Mouse (Mus musculus): ENCODE measurements around the gene Peli2. TPM values are rescaled to one million over a fixed set of nuclear protein-coding genes. Genes with fewer than 3 reads are reported as not detected.

Gene Peli2
- polyA plus RNA-seq, 1 experiment from 2014 or later = 4.6 TPM

- WGBS = 85% methylated on average over 5 of the region's 5 CpGs
- ATAC-seq = no peak
These were observed 166.3 kb downstream of the Peli2 start for GRCm38 (mm10) chr14:48286949-48287348.

DNA sequence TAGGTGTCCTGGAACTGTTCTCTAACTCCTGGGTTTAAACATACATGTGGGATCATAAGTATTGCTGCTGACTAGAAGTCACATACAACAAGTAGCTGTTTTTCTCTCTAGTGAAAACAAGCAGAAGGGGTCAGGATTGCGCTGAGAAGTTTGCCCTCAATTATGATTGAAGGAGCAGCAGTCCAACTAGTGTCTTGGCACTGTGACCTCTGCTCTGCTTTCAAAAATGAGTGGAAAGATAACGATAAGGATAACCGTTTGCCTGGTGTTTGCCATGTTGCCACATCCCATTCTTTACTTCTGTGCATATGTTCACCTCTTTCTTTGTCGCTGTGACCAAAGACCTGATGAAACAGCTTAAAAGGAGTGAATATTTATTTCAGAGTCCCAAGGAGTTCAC, 167.0 kb downstream of the Peli2 start:
- Histone ChIP-seq H3K27me3 (ENCODE audit: control insufficient read depth, insufficient read depth, low read depth, low read length) (no peaks in the 10 kb centered on the region), H3K4me2 (ENCODE audit: low read length) (no peak overlapping the region), H3K9me3 (replicated peaks; ENCODE audit: control insufficient read depth, low read length, poor library complexity, severe bottlenecking) (no peaks in the 10 kb centered on the region), H3K4me1 (ENCODE audit: control insufficient read depth, insufficient read depth, low read length) (no peaks in the 10 kb centered on the region), H3K36me3 (ENCODE audit: control insufficient read depth, insufficient read depth, low read length) (no peaks in the 10 kb centered on the region), H3K27ac (ENCODE audit: low read length) (no peak overlapping the region), H3K4me3 (ENCODE audit: low read depth, low read length) (no peak overlapping the region), H3K9ac (ENCODE audit: low read depth, low read length) (no peak overlapping the region)
- WGBS = 86% methylated on average over 4 of the region's 4 CpGs
- ATAC-seq = no peak

More at GRCm38 (mm10) chr14:48286949-48287348, 166.3 kb downstream of the Peli2 start:
- Histone ChIP-seq H3K4me2 (ENCODE audit: low read length) (no peak overlapping the region), H3K9ac (ENCODE audit: low read depth, low read length) (no peak overlapping the region), H3K27me3 (ENCODE audit: control insufficient read depth, insufficient read depth, low read depth, low read length) (no peaks in the 10 kb centered on the region), H3K4me1 (ENCODE audit: control insufficient read depth, insufficient read depth, low read length) (no peaks in the 10 kb centered on the region), H3K27ac (ENCODE audit: low read length) (no peak overlapping the region), H3K9me3 (replicated peaks; ENCODE audit: control insufficient read depth, low read length, poor library complexity, severe bottlenecking) (no peaks in the 10 kb centered on the region), H3K36me3 (ENCODE audit: control insufficient read depth, insufficient read depth, low read length) (no peaks in the 10 kb centered on the region), H3K4me3 (ENCODE audit: low read depth, low read length) (no peak overlapping the region)

DNA sequence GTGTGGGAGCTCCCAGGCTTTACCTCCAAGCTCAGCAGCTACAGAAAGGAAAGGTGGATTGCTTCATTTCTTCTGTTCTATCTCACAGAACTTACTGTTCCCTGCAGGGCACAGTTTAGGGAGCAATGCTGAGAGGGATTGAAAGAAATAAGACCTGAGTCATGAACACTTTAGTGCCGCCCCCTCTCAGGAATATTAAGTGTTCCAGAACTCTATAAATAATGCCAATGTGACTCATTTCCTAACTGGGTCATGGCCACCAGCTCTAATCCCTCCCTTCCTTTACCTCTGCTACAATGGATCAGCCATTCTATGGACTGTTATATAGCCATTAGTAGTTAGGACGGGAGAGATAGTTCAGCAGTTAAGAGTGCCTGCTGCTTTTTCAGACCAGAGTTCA, 168.0 kb downstream of the Peli2 start:
- Histone ChIP-seq H3K27me3 (ENCODE audit: control insufficient read depth, insufficient read depth, low read depth, low read length) (no peaks in the 10 kb centered on the region), H3K4me1 (ENCODE audit: control insufficient read depth, insufficient read depth, low read length) (no peaks in the 10 kb centered on the region), H3K36me3 (ENCODE audit: control insufficient read depth, insufficient read depth, low read length) (no peaks in the 10 kb centered on the region), H3K4me3 (ENCODE audit: low read depth, low read length) (no peak overlapping the region), H3K9me3 (replicated peaks; ENCODE audit: control insufficient read depth, low read length, poor library complexity, severe bottlenecking) (no peaks in the 10 kb centered on the region), H3K27ac (ENCODE audit: low read length) (no peak overlapping the region), H3K4me2 (ENCODE audit: low read length) (no peak overlapping the region), H3K9ac (ENCODE audit: low read depth, low read length) (no peak overlapping the region)
- 83% methylated on average over 2 of the region's 2 CpGs for WGBS
- no peak for ATAC-seq

GRCm38 (mm10) chr14:48289602-48290599, 169.3 kb downstream of the Peli2 start:
- Histone ChIP-seq H3K4me2 (ENCODE audit: low read length) (no peak overlapping the region), H3K4me3 (ENCODE audit: low read depth, low read length) (no peak overlapping the region), H3K4me1 (ENCODE audit: control insufficient read depth, insufficient read depth, low read length) (no peaks in the 10 kb centered on the region), H3K36me3 (ENCODE audit: control insufficient read depth, insufficient read depth, low read length) (no peaks in the 10 kb centered on the region), H3K9me3 (replicated peaks; ENCODE audit: control insufficient read depth, low read length, poor library complexity, severe bottlenecking) (no peaks in the 10 kb centered on the region), H3K9ac (ENCODE audit: low read depth, low read length) (no peak overlapping the region), H3K27ac (ENCODE audit: low read length) (no peak overlapping the region), H3K27me3 (ENCODE audit: control insufficient read depth, insufficient read depth, low read depth, low read length) (no peaks in the 10 kb centered on the region)
- ATAC-seq = no peak
- WGBS = 78% methylated on average over 10 of the region's 10 CpGs

DNA sequence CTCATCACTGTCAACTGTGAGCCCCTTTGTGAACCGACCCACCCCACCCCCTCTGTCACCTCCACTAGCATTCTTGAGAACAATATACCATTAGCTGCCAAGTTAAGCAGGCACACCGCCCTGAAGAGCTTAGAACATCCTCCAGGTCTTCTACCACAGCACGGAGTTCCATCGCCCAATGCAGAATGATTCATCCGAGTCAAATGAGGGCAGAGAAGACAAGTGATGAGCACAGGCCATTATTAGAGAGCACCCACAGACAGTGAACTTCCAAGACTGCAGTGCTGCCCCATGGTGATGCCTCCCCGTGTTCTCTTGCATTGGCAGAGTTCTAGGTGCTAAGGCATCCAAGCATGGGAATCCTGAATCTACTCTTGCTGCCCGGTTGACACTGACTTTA, 172.9 kb downstream of the Peli2 start:
- no peak overlapping the region for H3K4me2 ChIP-seq (ENCODE audit: low read length)
- no peaks in the 10 kb centered on the region for H3K36me3 ChIP-seq (ENCODE audit: control insufficient read depth, insufficient read depth, low read length)
- H3K4me1 ChIP-seq (ENCODE audit: control insufficient read depth, insufficient read depth, low read length) = 0 out of 2 replicates have a peak, but pooled peaks cover 6% of the 10 kb centered on the region
- no peaks in the 10 kb centered on the region for H3K9me3 ChIP-seq (replicated peaks; ENCODE audit: control insufficient read depth, low read length, poor library complexity, severe bottlenecking)
- H3K27ac ChIP-seq (ENCODE audit: low read length) = no peak overlapping the region
- 89% methylated on average over 7 of the region's 7 CpGs for WGBS
- no peak overlapping the region for H3K4me3 ChIP-seq (ENCODE audit: low read depth, low read length)
- no peak overlapping the region for H3K9ac ChIP-seq (ENCODE audit: low read depth, low read length)
- ATAC-seq = no peak
- H3K27me3 ChIP-seq (ENCODE audit: control insufficient read depth, insufficient read depth, low read depth, low read length) = no peaks in the 10 kb centered on the region

DNA sequence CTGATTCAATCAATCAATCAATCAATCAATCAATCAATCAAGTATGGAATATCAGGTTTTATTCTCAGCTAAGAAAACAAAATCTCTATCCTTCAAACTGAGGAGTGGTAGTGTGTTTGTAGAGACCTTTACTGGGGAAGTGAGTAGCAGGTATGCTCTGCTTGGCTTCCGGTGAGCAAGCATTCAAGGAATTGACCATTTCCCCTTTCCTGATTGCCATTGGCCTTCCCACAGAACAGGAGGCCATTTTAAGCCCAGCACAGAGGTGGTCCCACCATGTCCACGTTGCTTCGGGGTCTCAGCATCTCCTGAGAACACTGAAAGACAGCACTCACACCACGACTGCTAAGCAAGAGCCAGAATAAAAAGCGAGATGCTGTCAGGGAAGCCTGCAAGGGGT, 174.8 kb downstream of the Peli2 start:
- Histone ChIP-seq H3K4me1 (ENCODE audit: control insufficient read depth, insufficient read depth, low read length) (0 out of 2 replicates have a peak, but pooled peaks cover 6% of the 10 kb centered on the region), H3K36me3 (ENCODE audit: control insufficient read depth, insufficient read depth, low read length) (no peaks in the 10 kb centered on the region), H3K27me3 (ENCODE audit: control insufficient read depth, insufficient read depth, low read depth, low read length) (no peaks in the 10 kb centered on the region), H3K27ac (ENCODE audit: low read length) (no peak overlapping the region), H3K9me3 (replicated peaks; ENCODE audit: control insufficient read depth, low read length, poor library complexity, severe bottlenecking) (no peaks in the 10 kb centered on the region), H3K4me2 (ENCODE audit: low read length) (no peak overlapping the region), H3K9ac (ENCODE audit: low read depth, low read length) (no peak overlapping the region), H3K4me3 (ENCODE audit: low read depth, low read length) (no peak overlapping the region)
- no peak for ATAC-seq
- 66% methylated on average over 5 of the region's 5 CpGs for WGBS

DNA sequence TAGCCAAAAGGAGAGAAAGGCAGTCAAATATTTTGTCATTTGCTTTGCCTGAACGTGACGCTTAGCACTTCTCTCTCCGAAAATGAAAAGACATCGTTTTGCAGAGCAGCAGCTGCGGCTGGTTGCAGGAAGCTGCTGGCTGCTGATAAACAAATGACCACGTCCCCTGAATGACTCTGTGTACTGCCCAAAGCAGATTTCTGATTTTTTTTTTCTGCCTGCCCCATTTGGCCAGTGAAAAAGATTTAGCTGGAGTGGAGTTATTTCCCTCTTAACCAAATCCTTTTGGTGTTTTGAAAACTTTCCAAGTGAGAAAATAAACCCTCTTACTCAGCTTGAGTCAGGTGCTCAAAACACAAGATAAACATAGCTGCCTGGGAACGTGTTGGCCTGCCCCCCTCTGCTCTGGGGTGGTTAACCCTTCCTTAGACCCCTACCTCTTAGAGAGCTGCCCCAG, 175.2 kb downstream of the Peli2 start:
- Histone ChIP-seq H3K4me1 (ENCODE audit: control insufficient read depth, insufficient read depth, low read length) (0 out of 2 replicates have a peak, but pooled peaks cover 6% of the 10 kb centered on the region), H3K27ac (ENCODE audit: low read length) (no peak overlapping the region), H3K4me2 (ENCODE audit: low read length) (no peak overlapping the region), H3K9me3 (replicated peaks; ENCODE audit: control insufficient read depth, low read length, poor library complexity, severe bottlenecking) (no peaks in the 10 kb centered on the region), H3K27me3 (ENCODE audit: control insufficient read depth, insufficient read depth, low read depth, low read length) (no peaks in the 10 kb centered on the region), H3K4me3 (ENCODE audit: low read depth, low read length) (no peak overlapping the region), H3K9ac (ENCODE audit: low read depth, low read length) (no peak overlapping the region), H3K36me3 (ENCODE audit: control insufficient read depth, insufficient read depth, low read length) (no peaks in the 10 kb centered on the region)
- ATAC-seq = no peak
- 35% methylated on average over 7 of the region's 7 CpGs for whole genome bisulfite sequencing

- Histone ChIP-seq H3K9me3 (replicated peaks; ENCODE audit: control insufficient read depth, low read length, poor library complexity, severe bottlenecking) (no peaks in the 10 kb centered on the region), H3K27me3 (ENCODE audit: control insufficient read depth, insufficient read depth, low read depth, low read length) (no peaks in the 10 kb centered on the region), H3K27ac (ENCODE audit: low read length) (no peak overlapping the region), H3K9ac (ENCODE audit: low read depth, low read length) (no peak overlapping the region), H3K4me1 (ENCODE audit: control insufficient read depth, insufficient read depth, low read length) (0 out of 2 replicates have a peak, but pooled peaks cover 6% of the 10 kb centered on the region), H3K36me3 (ENCODE audit: control insufficient read depth, insufficient read depth, low read length) (no peaks in the 10 kb centered on the region), H3K4me3 (ENCODE audit: low read depth, low read length) (no peak overlapping the region), H3K4me2 (ENCODE audit: low read length) (no peak overlapping the region)
- ATAC-seq = no peak
- 90% methylated on average over 1 of the region's 1 CpGs for whole genome bisulfite sequencing
These were observed 176.2 kb downstream of the Peli2 start for GRCm38 (mm10) chr14:48296820-48297219.

All from midbrain, embryonic 16.5 days (tissue).